Mouse (Mus musculus): ENCODE results near the gene Cfap43. TPM values are rescaled to one million over a fixed set of nuclear protein-coding genes. Genes with fewer than 3 reads are reported as not detected.
"Not testable (repeated sequence)": the region's sequence is repeated elsewhere in the genome, so short reads cannot be mapped to it uniquely, and the experiment has no call there.

Cfap43 gene
- total RNA-seq, 1 experiment: 1.5 TPM

DNA sequence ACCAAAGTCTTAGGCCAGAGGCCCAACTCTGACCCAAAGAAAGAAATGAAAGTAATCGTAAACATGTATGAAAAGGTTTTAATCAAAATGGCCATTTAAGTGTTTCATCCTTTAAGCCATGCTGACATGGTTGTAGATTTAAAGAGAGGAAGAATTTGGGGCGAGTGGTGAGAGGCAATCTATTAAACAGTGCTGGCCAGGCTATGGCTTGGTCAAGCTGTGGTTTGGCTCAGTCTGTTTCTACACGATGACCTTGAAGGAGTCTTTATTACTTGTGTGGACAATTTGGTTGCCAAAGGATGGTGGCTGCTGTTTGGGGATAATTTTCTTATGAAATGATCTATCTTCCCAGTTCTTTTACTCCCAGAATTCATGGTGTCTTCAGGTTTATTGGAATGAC is 66.0 kb downstream of the Cfap43 start:
- DNase-seq (ENCODE audit: low read depth, low spot score): no peak
- Histone ChIP-seq H3K4me1 (ENCODE audit: control insufficient read depth in 2 of 2, insufficient read depth in 2 of 2, low read length in 2 of 2, poor library complexity in 1 of 2) (0 out of 4 replicates have a peak, but pooled peaks cover 0 to 3% of the 10 kb centered on the region in 2 experiments), H3K27ac (ENCODE audit: insufficient read depth, low read depth, low read length, poor library complexity, severe bottlenecking) (no peak overlapping the region), H3K4me3 (ENCODE audit: insufficient read depth in 1 of 2, low read depth in 1 of 2, low read length in 2 of 2, poor library complexity in 1 of 2, severe bottlenecking in 1 of 2) (no peak overlapping the region), H3K9me3 (ENCODE audit: control insufficient read depth, insufficient read depth, low read depth, low read length) (no peaks in the 10 kb centered on the region), H3K36me3 (ENCODE audit: control insufficient read depth, insufficient read depth, low read length, poor library complexity, severe bottlenecking) (no peaks in the 10 kb centered on the region), H3K9ac (ENCODE audit: insufficient read depth, low read depth, low read length, poor library complexity, severe bottlenecking) (no peak overlapping the region)
- in situ Hi-C loops (cut with MboI; ENCODE audit: low sequenced_read_pairs in 2 of 2, unreplicated experiment in 2 of 2): no loop called here
- no peak for TF ChIP-seq HCFC1 (IDR thresholded peaks at IDR 0.05; ENCODE audit: borderline replicate concordance, insufficient read depth, low read length)

DNA sequence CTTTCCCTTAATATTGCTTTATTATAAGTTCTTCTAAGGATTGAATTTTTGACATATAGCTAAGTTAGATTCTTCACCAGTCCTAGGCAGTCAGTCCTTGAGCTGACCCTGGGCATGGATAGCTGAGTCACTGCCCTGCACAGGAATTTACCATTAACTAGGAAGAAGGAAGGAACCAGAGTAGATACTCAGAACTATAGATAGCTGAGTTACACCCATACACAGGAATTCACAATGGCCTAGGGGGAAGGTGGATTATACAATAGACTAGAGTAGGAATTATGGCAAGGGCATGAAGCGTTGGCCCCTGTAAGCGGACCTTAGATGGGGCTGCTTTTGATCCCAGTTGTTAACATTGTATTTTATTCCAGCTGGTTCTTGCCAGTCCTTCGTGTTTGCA is 67.0 kb downstream of the Cfap43 start:
- H3K4me3 ChIP-seq (ENCODE audit: insufficient read depth in 1 of 2, low read depth in 1 of 2, low read length in 2 of 2, poor library complexity in 1 of 2, severe bottlenecking in 1 of 2); H3K27ac ChIP-seq (ENCODE audit: insufficient read depth, low read depth, low read length, poor library complexity, severe bottlenecking); H3K9me3 ChIP-seq (ENCODE audit: control insufficient read depth, insufficient read depth, low read depth, low read length); H3K9ac ChIP-seq (ENCODE audit: insufficient read depth, low read depth, low read length, poor library complexity, severe bottlenecking); H3K4me1 ChIP-seq (ENCODE audit: control insufficient read depth in 2 of 2, insufficient read depth in 2 of 2, low read length in 2 of 2, poor library complexity in 1 of 2); in situ Hi-C loops (cut with MboI; ENCODE audit: low sequenced_read_pairs in 2 of 2, unreplicated experiment in 2 of 2); DNase-seq (ENCODE audit: low read depth, low spot score); H3K36me3 ChIP-seq (ENCODE audit: control insufficient read depth, insufficient read depth, low read length, poor library complexity, severe bottlenecking): not testable (repeated sequence)

DNA sequence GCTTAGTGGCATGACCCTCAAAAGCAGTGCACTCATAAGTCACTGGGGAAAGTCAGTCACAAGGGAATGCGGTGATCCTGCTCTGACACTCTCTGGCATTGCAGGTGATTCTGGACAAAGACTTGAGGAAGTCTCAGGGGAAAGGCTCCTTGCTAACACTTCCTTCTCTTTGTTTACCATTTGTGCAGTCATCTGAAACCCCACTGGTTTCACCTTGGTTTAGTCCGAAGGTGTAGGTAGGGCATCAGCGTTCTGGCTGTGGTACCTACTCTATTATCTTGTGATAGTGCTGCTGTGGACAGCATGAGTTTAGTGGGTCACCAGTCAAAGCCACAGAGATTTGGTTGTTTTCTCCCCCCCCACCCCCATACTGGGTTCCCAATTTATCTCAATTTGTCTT is 69.4 kb downstream of the Cfap43 start:
- Histone ChIP-seq H3K4me3 (ENCODE audit: insufficient read depth in 1 of 2, low read depth in 1 of 2, low read length in 2 of 2, poor library complexity in 1 of 2, severe bottlenecking in 1 of 2) (no peak overlapping the region), H3K9me3 (ENCODE audit: control insufficient read depth, insufficient read depth, low read depth, low read length) (no peaks in the 10 kb centered on the region), H3K36me3 (ENCODE audit: control insufficient read depth, insufficient read depth, low read length, poor library complexity, severe bottlenecking) (no peaks in the 10 kb centered on the region), H3K9ac (ENCODE audit: insufficient read depth, low read depth, low read length, poor library complexity, severe bottlenecking) (no peak overlapping the region), H3K4me1 (ENCODE audit: control insufficient read depth in 2 of 2, insufficient read depth in 2 of 2, low read length in 2 of 2, poor library complexity in 1 of 2) (0 out of 4 replicates have a peak, but pooled peaks cover 0 to 3% of the 10 kb centered on the region in 2 experiments), H3K27ac (ENCODE audit: insufficient read depth, low read depth, low read length, poor library complexity, severe bottlenecking) (no peak overlapping the region)
- no peak for DNase-seq (ENCODE audit: low read depth, low spot score)
- TF ChIP-seq MAFK (IDR thresholded peaks at IDR 0.05; ENCODE audit: insufficient read depth, low read depth, low read length): no peak
- TF ChIP-seq ZNF384 (IDR thresholded peaks at IDR 0.05; ENCODE audit: low read depth, low read length): no peak
- TF ChIP-seq CHD2 (IDR thresholded peaks at IDR 0.05; ENCODE audit: low read depth, low read length): no peak
- TF ChIP-seq HCFC1 (IDR thresholded peaks at IDR 0.05; ENCODE audit: borderline replicate concordance, insufficient read depth, low read length): no peak
- TF ChIP-seq ZC3H11A (IDR thresholded peaks at IDR 0.05; ENCODE audit: borderline replicate concordance, low read depth, low read length): no peak
- in situ Hi-C loops (cut with MboI; ENCODE audit: low sequenced_read_pairs in 2 of 2, unreplicated experiment in 2 of 2): no loop called here

- H3K9me3 ChIP-seq (ENCODE audit: control insufficient read depth, insufficient read depth, low read depth, low read length); H3K4me3 ChIP-seq (ENCODE audit: insufficient read depth in 1 of 2, low read depth in 1 of 2, low read length in 2 of 2, poor library complexity in 1 of 2, severe bottlenecking in 1 of 2); H3K36me3 ChIP-seq (ENCODE audit: control insufficient read depth, insufficient read depth, low read length, poor library complexity, severe bottlenecking); H3K9ac ChIP-seq (ENCODE audit: insufficient read depth, low read depth, low read length, poor library complexity, severe bottlenecking); DNase-seq (ENCODE audit: low read depth, low spot score); H3K27ac ChIP-seq (ENCODE audit: insufficient read depth, low read depth, low read length, poor library complexity, severe bottlenecking); H3K4me1 ChIP-seq (ENCODE audit: control insufficient read depth in 2 of 2, insufficient read depth in 2 of 2, low read length in 2 of 2, poor library complexity in 1 of 2); in situ Hi-C loops (cut with MboI; ENCODE audit: low sequenced_read_pairs in 2 of 2, unreplicated experiment in 2 of 2): not testable (repeated sequence)
These were observed 77.9 kb downstream of the Cfap43 start for GRCm38 (mm10) chr19:47841234-47841633.

DNA sequence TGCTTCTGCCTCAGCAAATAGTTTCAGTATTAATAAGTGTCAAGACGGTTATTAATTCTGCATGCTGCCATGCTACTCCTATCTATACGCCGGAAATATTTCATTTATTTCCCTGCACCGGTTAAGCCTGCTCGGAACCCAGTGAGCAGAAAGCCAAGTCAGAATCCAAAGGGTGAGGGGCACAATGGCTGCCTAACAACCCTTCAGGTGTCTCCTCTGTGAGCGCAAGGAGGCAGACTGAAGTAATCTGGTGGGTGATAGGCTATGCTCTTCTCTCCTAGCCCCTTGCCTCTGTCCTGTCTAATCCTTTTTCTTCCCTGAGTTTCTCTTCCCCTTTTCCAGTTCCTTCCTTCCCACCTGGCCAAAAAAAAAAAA is 81.6 kb downstream of the Cfap43 start:
- in situ Hi-C loops (cut with MboI; ENCODE audit: low sequenced_read_pairs in 2 of 2, unreplicated experiment in 2 of 2): no loop called here
- Histone ChIP-seq H3K27ac (ENCODE audit: insufficient read depth, low read depth, low read length, poor library complexity, severe bottlenecking) (no peak overlapping the region), H3K4me3 (ENCODE audit: insufficient read depth in 1 of 2, low read depth in 1 of 2, low read length in 2 of 2, poor library complexity in 1 of 2, severe bottlenecking in 1 of 2) (peak overlapping the region; percentile 63 to 79), H3K4me1 (ENCODE audit: control insufficient read depth in 2 of 2, insufficient read depth in 2 of 2, low read length in 2 of 2, poor library complexity in 1 of 2) (peaks cover 2 to 4% of the 10 kb centered on the region in 2 experiments; a peak in 1 of 4 replicates), H3K9ac (ENCODE audit: insufficient read depth, low read depth, low read length, poor library complexity, severe bottlenecking) (0 out of 2 replicates have a peak overlapping the region, but pooled peaks have one; percentile 1), H3K36me3 (ENCODE audit: control insufficient read depth, insufficient read depth, low read length, poor library complexity, severe bottlenecking) (no peaks in the 10 kb centered on the region; the same call in 1 of the 2 replicates), H3K9me3 (ENCODE audit: control insufficient read depth, insufficient read depth, low read depth, low read length) (no peaks in the 10 kb centered on the region)
- TF ChIP-seq ZC3H11A (IDR thresholded peaks at IDR 0.05; ENCODE audit: borderline replicate concordance, low read depth, low read length) (no peak), ZNF384 (IDR thresholded peaks at IDR 0.05; ENCODE audit: low read depth, low read length) (peak; percentile 38; the same call in 1 of the 2 replicates), CHD2 (IDR thresholded peaks at IDR 0.05; ENCODE audit: low read depth, low read length) (no peak), HCFC1 (IDR thresholded peaks at IDR 0.05; ENCODE audit: borderline replicate concordance, insufficient read depth, low read length) (no peak), MAFK (IDR thresholded peaks at IDR 0.05; ENCODE audit: insufficient read depth, low read depth, low read length) (no peak)
- DNase-seq (ENCODE audit: low read depth, low spot score): no peak

Data from ES-E14 (cell line).